8 mouse cellular contexts compared by ENCODE assay signal in the genomic region with DNA sequence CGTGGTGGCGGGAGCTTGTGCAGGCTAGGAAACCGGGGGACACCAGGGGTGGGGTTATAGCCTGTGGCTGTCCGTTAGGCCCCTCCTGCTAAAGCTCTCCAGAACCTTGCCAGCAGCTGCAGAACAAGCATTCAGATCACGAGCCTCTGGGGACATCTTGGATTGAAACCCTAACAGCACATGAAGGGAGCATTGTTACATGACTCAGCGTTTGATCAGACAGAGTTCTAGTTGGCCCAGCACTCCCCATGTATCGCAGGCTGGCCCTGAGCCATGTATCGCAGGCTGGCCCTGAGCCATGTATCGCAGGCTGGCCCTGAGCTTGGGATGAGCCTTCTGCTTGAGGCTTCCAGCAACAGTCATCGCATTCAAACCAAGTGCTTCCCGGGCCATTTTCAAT. TPM values are rescaled to one million over a fixed set of nuclear protein-coding genes. Genes with fewer than 3 reads are reported as not detected.
DNase-seq lines count a peak whose midpoint lies in the region; ATAC-seq and TF ChIP-seq lines count a peak whose summit lies in the region.

No protein-coding gene starts in this region.

- TF ChIP-seq RAD21 in MEL (IDR thresholded peaks at IDR 0.05; ENCODE audit: low read depth, low read length): no peak

- H3K4me2 ChIP-seq in heart, embryonic 15.5 days: no peak overlapping the region
- no peak overlapping the region for H3K4me2 ChIP-seq in heart, embryonic 11.5 days
- H3K4me2 ChIP-seq in liver, embryonic 15.5 days: peak overlapping the region; percentile 1; the same call in 1 of the 2 replicates
- H3K4me2 ChIP-seq in intestine, postnatal 0 days (replicated peaks; ENCODE audit: low read depth): no peak overlapping the region
- no peak overlapping the region for H3K4me2 ChIP-seq in midbrain, embryonic 13.5 days (replicated peaks)

- H3K36me3 ChIP-seq in heart, embryonic 15.5 days: no peaks in the 10 kb centered on the region
- H3K36me3 ChIP-seq in heart, embryonic 11.5 days (ENCODE audit: control insufficient read depth, insufficient read depth, low read length): no peaks in the 10 kb centered on the region
- H3K36me3 ChIP-seq in MEL (ENCODE audit: control insufficient read depth in 1 of 2, insufficient read depth in 2 of 2, low read length in 2 of 2): peaks cover 0 to 14% of the 10 kb centered on the region in 2 experiments; a peak in 2 of 4 replicates
- peaks cover 66% of the 10 kb centered on the region for H3K36me3 ChIP-seq in liver, embryonic 15.5 days (replicated peaks)
- H3K36me3 ChIP-seq in intestine, postnatal 0 days (ENCODE audit: control insufficient read depth, insufficient read depth): no peaks in the 10 kb centered on the region
- H3K36me3 ChIP-seq in midbrain, embryonic 13.5 days: no peaks in the 10 kb centered on the region

- peak; percentile 85 for DNase-seq in MEL (ENCODE audit: low read depth, low spot score)
- DNase-seq in left cerebral cortex, postnatal 10 days (ENCODE audit: extremely low spot score in 1 of 2, low spot score in 2 of 2): no peak

- intact Hi-C loops in left cerebral cortex, postnatal 10 days (cut with DNase I): no loop called here

- peak; percentile 17; the same call in 1 of the 2 replicates for ATAC-seq in heart, embryonic 15.5 days (replicated peaks; ENCODE audit: insufficient number of reproducible peaks, insufficient read depth, low FRiP score, low read depth)
- ATAC-seq in heart, embryonic 11.5 days (replicated peaks; ENCODE audit: insufficient number of reproducible peaks, low FRiP score, low TSS enrichment): no peak
- peak; percentile 30; the same call in 1 of the 2 replicates for ATAC-seq in liver, embryonic 15.5 days (ENCODE audit: insufficient read depth)
- ATAC-seq in intestine, postnatal 0 days: no peak
- ATAC-seq in midbrain, embryonic 13.5 days: no peak

- no peak overlapping the region for H3K27ac ChIP-seq in heart, embryonic 15.5 days
- H3K27ac ChIP-seq in heart, embryonic 11.5 days (ENCODE audit: low read depth, low read length): no peak overlapping the region
- peak overlapping the region; percentile 94 for H3K27ac ChIP-seq in MEL (ENCODE audit: control insufficient read depth, low read depth, low read length)
- H3K27ac ChIP-seq in bone marrow macrophage, adult 2 months (ENCODE audit: insufficient read depth, low read depth, low read length): peak overlapping the region; percentile 49
- peak overlapping the region; percentile 78; the same call in 1 of the 2 replicates for H3K27ac ChIP-seq in liver, embryonic 15.5 days (replicated peaks)
- H3K27ac ChIP-seq in intestine, postnatal 0 days (ENCODE audit: low read depth, low read length): no peak overlapping the region
- H3K27ac ChIP-seq in midbrain, embryonic 13.5 days: no peak overlapping the region

- H3K9ac ChIP-seq in heart, embryonic 15.5 days: no peak overlapping the region
- H3K9ac ChIP-seq in heart, embryonic 11.5 days (ENCODE audit: low read depth, low read length): no peak overlapping the region
- H3K9ac ChIP-seq in MEL (ENCODE audit: control insufficient read depth, low read depth, low read length, poor library complexity, severe bottlenecking): peak overlapping the region; percentile 82
- no peak overlapping the region for H3K9ac ChIP-seq in liver, embryonic 15.5 days
- no peak overlapping the region for H3K9ac ChIP-seq in intestine, postnatal 0 days (ENCODE audit: low read depth, low read length)
- H3K9ac ChIP-seq in midbrain, embryonic 13.5 days (replicated peaks): no peak overlapping the region

- 76% methylated on average over 11 of the region's 11 CpGs for WGBS in heart, embryonic 15.5 days
- 85% methylated on average over 11 of the region's 11 CpGs for WGBS in heart, embryonic 11.5 days (ENCODE audit: insufficient replicate concordance)
- WGBS in liver, embryonic 15.5 days (ENCODE audit: insufficient replicate concordance): 83% methylated on average over 11 of the region's 11 CpGs
- WGBS in intestine, postnatal 0 days: 86% methylated on average over 11 of the region's 11 CpGs
- 88% methylated on average over 11 of the region's 11 CpGs for WGBS in midbrain, embryonic 13.5 days

- no peaks in the 10 kb centered on the region for H3K27me3 ChIP-seq in heart, embryonic 15.5 days
- H3K27me3 ChIP-seq in heart, embryonic 11.5 days (ENCODE audit: control insufficient read depth, insufficient read depth, low read length): no peaks in the 10 kb centered on the region
- no peaks in the 10 kb centered on the region for H3K27me3 ChIP-seq in MEL (ENCODE audit: control insufficient read depth in 1 of 2, insufficient read depth in 2 of 2, low read length in 2 of 2)
- no peaks in the 10 kb centered on the region for H3K27me3 ChIP-seq in liver, embryonic 15.5 days
- H3K27me3 ChIP-seq in intestine, postnatal 0 days (replicated peaks; ENCODE audit: control insufficient read depth, insufficient read depth, low read length): no peaks in the 10 kb centered on the region
- no peaks in the 10 kb centered on the region for H3K27me3 ChIP-seq in midbrain, embryonic 13.5 days

- H3K4me3 ChIP-seq in heart, embryonic 15.5 days: no peak overlapping the region
- no peak overlapping the region for H3K4me3 ChIP-seq in heart, embryonic 11.5 days (ENCODE audit: low read depth, low read length)
- peak overlapping the region; percentile 52 to 70 for H3K4me3 ChIP-seq in MEL (ENCODE audit: control insufficient read depth in 1 of 2, insufficient read depth in 1 of 2, low read depth in 2 of 2, low read length in 2 of 2)
- H3K4me3 ChIP-seq in bone marrow macrophage, adult 2 months (ENCODE audit: insufficient read depth, low read length): no peak overlapping the region
- no peak overlapping the region for H3K4me3 ChIP-seq in liver, embryonic 15.5 days (replicated peaks)
- no peak overlapping the region for H3K4me3 ChIP-seq in intestine, postnatal 0 days (ENCODE audit: low read depth, low read length)
- no peak overlapping the region for H3K4me3 ChIP-seq in midbrain, embryonic 13.5 days (replicated peaks)

- TF ChIP-seq POLR2A in MEL (IDR thresholded peaks at IDR 0.05; ENCODE audit: control insufficient read depth in 1 of 2, insufficient read depth in 1 of 2, low read depth in 1 of 2, low read length in 2 of 2, poor library complexity in 1 of 2): peak in 1 of 2 experiments; percentile 46; a peak in 1 of 4 replicates
- no peak for TF ChIP-seq POLR2A in bone marrow macrophage, adult 2 months (IDR thresholded peaks at IDR 0.05; ENCODE audit: borderline replicate concordance, low read depth, low read length)

- no peaks in the 10 kb centered on the region for H3K79me2 ChIP-seq in MEL (ENCODE audit: control insufficient read depth, insufficient read depth, low read length, poor library complexity)

- 0 out of 4 replicates have a peak, but pooled peaks have one; percentile 19 to 44 for TF ChIP-seq EP300 in MEL (IDR thresholded peaks at IDR 0.05; ENCODE audit: low read depth in 1 of 2, low read length in 2 of 2)

- peaks cover 13% of the 10 kb centered on the region for H3K4me1 ChIP-seq in heart, embryonic 15.5 days (replicated peaks)
- H3K4me1 ChIP-seq in heart, embryonic 11.5 days (ENCODE audit: control insufficient read depth, insufficient read depth, low read length): peaks cover 9% of the 10 kb centered on the region
- peaks cover 8 to 19% of the 10 kb centered on the region in 2 experiments; a peak in 3 of 4 replicates for H3K4me1 ChIP-seq in MEL (ENCODE audit: control insufficient read depth in 1 of 2, insufficient read depth in 2 of 2, low read length in 2 of 2)
- peaks cover 19% of the 10 kb centered on the region for H3K4me1 ChIP-seq in bone marrow macrophage, adult 2 months (ENCODE audit: control insufficient read depth, insufficient read depth, low read length)
- H3K4me1 ChIP-seq in liver, embryonic 15.5 days (replicated peaks): peaks cover 40% of the 10 kb centered on the region
- no peaks in the 10 kb centered on the region for H3K4me1 ChIP-seq in intestine, postnatal 0 days (replicated peaks; ENCODE audit: control insufficient read depth, insufficient read depth, low read length)
- H3K4me1 ChIP-seq in midbrain, embryonic 13.5 days (replicated peaks): peaks cover 2% of the 10 kb centered on the region

- no peak for TF ChIP-seq CTCF in MEL (IDR thresholded peaks at IDR 0.05 in 2 of 3, conservative IDR thresholded peaks at IDR 0.05 in 1 of 3; ENCODE audit: control insufficient read depth in 1 of 3, insufficient read depth in 1 of 3, low read depth in 2 of 3, low read length in 3 of 3, poor library complexity in 1 of 3, severe bottlenecking in 1 of 3)
- no peak for TF ChIP-seq CTCF in bone marrow macrophage, adult 2 months (IDR thresholded peaks at IDR 0.05; ENCODE audit: low read depth, low read length)
- no peak for TF ChIP-seq CTCF in intestine, postnatal 0 days (IDR thresholded peaks at IDR 0.05; ENCODE audit: low read depth)

- no peaks in the 10 kb centered on the region for H3K9me3 ChIP-seq in heart, embryonic 15.5 days (replicated peaks)
- no peaks in the 10 kb centered on the region for H3K9me3 ChIP-seq in heart, embryonic 11.5 days (replicated peaks; ENCODE audit: control insufficient read depth, low read length)
- no peaks in the 10 kb centered on the region for H3K9me3 ChIP-seq in MEL (replicated peaks; ENCODE audit: insufficient read depth, low read length)
- H3K9me3 ChIP-seq in liver, embryonic 15.5 days (replicated peaks): no peaks in the 10 kb centered on the region
- H3K9me3 ChIP-seq in intestine, postnatal 0 days (ENCODE audit: control insufficient read depth): no peaks in the 10 kb centered on the region
- H3K9me3 ChIP-seq in midbrain, embryonic 13.5 days: no peaks in the 10 kb centered on the region

RNA-seq across cellular contexts. Expression of a gene that starts 30.2 kb away (rescaled TPM):
- polyA plus RNA-seq in heart, embryonic 15.5 days (2015; fragmentation: Nextera tagmentation; extraction: Ambion mirVana): 120 and 122 TPM in 2 replicates
- polyA plus RNA-seq in heart, embryonic 11.5 days (2014; fragmentation: Nextera tagmentation; extraction: Ambion mirVana): 141 and 157 TPM in 2 replicates
- 115 and 117 TPM in 2 replicates for total RNA-seq in MEL (2012; rRNA removed)
- polyA plus RNA-seq in MEL (2012; ENCODE audit: insufficient read depth in 1 of 2, insufficient read length in 2 of 2, low read depth in 1 of 2, low replicate concordance in 2 of 2, missing spikeins in 1 of 2): 100 to 1,000 TPM in 1 of 2 experiments, not detected in 1; 166 TPM
- polyA plus RNA-seq in bone marrow macrophage, adult 2 months (2012; ENCODE audit: insufficient read depth, insufficient read length, missing spikeins): 68.5 and 75.7 TPM in 2 replicates
- polyA plus RNA-seq in liver, embryonic 15.5 days (2015; fragmentation: Nextera tagmentation; extraction: Ambion mirVana): 125 and 140 TPM in 2 replicates
- polyA plus RNA-seq in intestine, postnatal 0 days (2015; fragmentation: Nextera tagmentation; extraction: Ambion mirVana): 88.7 and 93.5 TPM in 2 replicates
- 10 to 100 TPM; 69.6 to 77.7 TPM for total RNA-seq in left cerebral cortex, postnatal 10 days (2021)
- polyA plus RNA-seq in midbrain, embryonic 13.5 days (2015; fragmentation: Nextera tagmentation; extraction: Ambion mirVana): 247 and 261 TPM in 2 replicates

RNA-seq across cellular contexts. Expression of a gene that starts 38.9 kb away (rescaled TPM):
- polyA plus RNA-seq in heart, embryonic 15.5 days (2015; fragmentation: Nextera tagmentation; extraction: Ambion mirVana): 2.9 and 5.0 TPM in 2 replicates
- polyA plus RNA-seq in heart, embryonic 11.5 days (2014; fragmentation: Nextera tagmentation; extraction: Ambion mirVana): 5.0 TPM in 2 replicates
- total RNA-seq in MEL (2012; rRNA removed): 5.0 and 5.2 TPM in 2 replicates
- polyA plus RNA-seq in MEL (2012; ENCODE audit: insufficient read depth in 1 of 2, insufficient read length in 2 of 2, low read depth in 1 of 2, low replicate concordance in 2 of 2, missing spikeins in 1 of 2): 1 to 10 TPM in 1 of 2 experiments, not detected in 1; 8.0 TPM
- polyA plus RNA-seq in bone marrow macrophage, adult 2 months (2012; ENCODE audit: insufficient read depth, insufficient read length, missing spikeins): 6.0 and 6.5 TPM in 2 replicates
- polyA plus RNA-seq in liver, embryonic 15.5 days (2015; fragmentation: Nextera tagmentation; extraction: Ambion mirVana): 7.8 and 8.9 TPM in 2 replicates
- polyA plus RNA-seq in intestine, postnatal 0 days (2015; fragmentation: Nextera tagmentation; extraction: Ambion mirVana): 0.95 and 0.96 TPM in 2 replicates
- 1 to 10 TPM in 1 of 2 experiments, under 1 TPM in 1; 0.95 to 1.2 TPM for total RNA-seq in left cerebral cortex, postnatal 10 days (2021)
- 1.2 and 1.4 TPM in 2 replicates for polyA plus RNA-seq in midbrain, embryonic 13.5 days (2015; fragmentation: Nextera tagmentation; extraction: Ambion mirVana)

Comparison
In these comparisons a context has a peak if more than half of its experiments do, and no peak if none do; other contexts are left out.
1. ATAC-seq: peak in heart, embryonic 15.5 days (single experiment) and liver, embryonic 15.5 days (single experiment); none in heart, embryonic 11.5 days (single experiment), intestine, postnatal 0 days (single experiment) and midbrain, embryonic 13.5 days (single experiment).
2. H3K27ac ChIP-seq: peak in MEL (single experiment), bone marrow macrophage, adult 2 months (single experiment) and liver, embryonic 15.5 days (single experiment); none in heart, embryonic 15.5 days (single experiment), heart, embryonic 11.5 days (single experiment), intestine, postnatal 0 days (single experiment) and midbrain, embryonic 13.5 days (single experiment).
3. H3K4me3 ChIP-seq: peak in MEL (2 of 2); none in heart, embryonic 15.5 days (single experiment), heart, embryonic 11.5 days (single experiment), bone marrow macrophage, adult 2 months (single experiment), liver, embryonic 15.5 days (single experiment), intestine, postnatal 0 days (single experiment) and midbrain, embryonic 13.5 days (single experiment).